Mouse (Mus musculus): ENCODE measurements at regions not wholly inside any gene's neighbourhood (a gene's known extent, or its start where the extent isn't known, plus 50 kb on each side); places are given as distances from the start of the nearest gene placed in this dataset.

- no peak for DNase-seq (ENCODE audit: low read depth in 2 of 2, low spot score in 2 of 2)
Observed at GRCm38 (mm10) chr12:26144616-26145015, 270.4 kb downstream of the Rnf144a start.

- no peak for DNase-seq (ENCODE audit: low read depth in 2 of 2, low spot score in 2 of 2)
Observed at GRCm38 (mm10) chr12:26143411-26143810, 271.6 kb downstream of the Rnf144a start.

GRCm38 (mm10) chr12:26130811-26131210 is 284.2 kb downstream of the Rnf144a start:
- no peak for DNase-seq (ENCODE audit: low read depth in 2 of 2, low spot score in 2 of 2)

- no peak for DNase-seq (ENCODE audit: low read depth in 2 of 2, low spot score in 2 of 2)
Observed at GRCm38 (mm10) chr12:26130011-26130410, 285.0 kb downstream of the Rnf144a start.

GRCm38 (mm10) chr12:26129511-26129910 is 285.5 kb downstream of the Rnf144a start:
- no peak for DNase-seq (ENCODE audit: low read depth in 2 of 2, low spot score in 2 of 2)

- no peak for DNase-seq (ENCODE audit: low read depth in 2 of 2, low spot score in 2 of 2)
Observed at GRCm38 (mm10) chr12:26128851-26129250, 286.2 kb downstream of the Rnf144a start.

GRCm38 (mm10) chr12:26126260-26126659 is 288.8 kb downstream of the Rnf144a start:
- DNase-seq (ENCODE audit: low read depth in 2 of 2, low spot score in 2 of 2), result no peak

GRCm38 (mm10) chr12:26124211-26124610 is 290.8 kb downstream of the Rnf144a start:
- no peak for DNase-seq (ENCODE audit: low read depth in 2 of 2, low spot score in 2 of 2)

GRCm38 (mm10) chr12:26115339-26115912 is 299.6 kb downstream of the Rnf144a start:
- no peak for DNase-seq (ENCODE audit: low read depth in 2 of 2, low spot score in 2 of 2)

GRCm38 (mm10) chr12:26112166-26113019 is 302.7 kb downstream of the Rnf144a start:
- no peak for DNase-seq (ENCODE audit: low read depth in 2 of 2, low spot score in 2 of 2)

GRCm38 (mm10) chr12:26109866-26110265 is 305.2 kb downstream of the Rnf144a start:
- DNase-seq (ENCODE audit: low read depth in 2 of 2, low spot score in 2 of 2), result no peak

GRCm38 (mm10) chr12:26104372-26104771 is 310.7 kb downstream of the Rnf144a start:
- no peak for DNase-seq (ENCODE audit: low read depth in 2 of 2, low spot score in 2 of 2)

GRCm38 (mm10) chr12:26102384-26102783 is 312.7 kb downstream of the Rnf144a start:
- no peak for DNase-seq (ENCODE audit: low read depth in 2 of 2, low spot score in 2 of 2)

- DNase-seq (ENCODE audit: low read depth in 2 of 2, low spot score in 2 of 2), result no peak
Observed at GRCm38 (mm10) chr12:26100140-26100539, 314.9 kb downstream of the Rnf144a start.

GRCm38 (mm10) chr12:26099176-26099575 is 315.9 kb downstream of the Rnf144a start:
- DNase-seq (ENCODE audit: low read depth in 2 of 2, low spot score in 2 of 2), result no peak

GRCm38 (mm10) chr12:26092311-26092710 is 322.7 kb downstream of the Rnf144a start:
- DNase-seq (ENCODE audit: low read depth in 2 of 2, low spot score in 2 of 2), result no peak

GRCm38 (mm10) chr12:26091865-26092264 is 323.2 kb downstream of the Rnf144a start:
- DNase-seq (ENCODE audit: low read depth in 2 of 2, low spot score in 2 of 2), result no peak

GRCm38 (mm10) chr12:26088389-26088788 is 326.7 kb downstream of the Rnf144a start:
- DNase-seq (ENCODE audit: low read depth in 2 of 2, low spot score in 2 of 2), result no peak

GRCm38 (mm10) chr12:26086923-26087322 is 328.1 kb downstream of the Rnf144a start:
- no peak for DNase-seq (ENCODE audit: low read depth in 2 of 2, low spot score in 2 of 2)

GRCm38 (mm10) chr12:26086414-26086813 is 328.6 kb downstream of the Rnf144a start:
- DNase-seq (ENCODE audit: low read depth in 2 of 2, low spot score in 2 of 2), result no peak

GRCm38 (mm10) chr12:26079061-26079625 is 335.9 kb downstream of the Rnf144a start:
- DNase-seq (ENCODE audit: low read depth in 2 of 2, low spot score in 2 of 2), result no peak

- no peak for DNase-seq (ENCODE audit: low read depth in 2 of 2, low spot score in 2 of 2)
Observed at GRCm38 (mm10) chr12:26075638-26076254, 339.3 kb downstream of the Rnf144a start.
